Mouse (Mus musculus) layer of hippocampus, adult 11-12 months (tissue): ENCODE measurements around the gene Atp2a3.

ENCODE experiments used
- DNase-seq: peaks from one replicate; pipeline ENCODE4 v3.0.0; 2022; ENCODE audit warnings: low spot score

Gene Atp2a3

GRCm38 (mm10) chr11:73006377-73006776 lies 45.4 kb downstream of the Atp2a3 start:
- peak; percentile 65 for DNase-seq

GRCm38 (mm10) chr11:73007113-73007512 lies 46.1 kb downstream of the Atp2a3 start:
- no peak for DNase-seq

- DNase-seq: peak; percentile 65
Observed at GRCm38 (mm10) chr11:73007698-73008481, 46.9 kb downstream of the Atp2a3 start.

GRCm38 (mm10) chr11:73008826-73009225 lies 47.9 kb downstream of the Atp2a3 start:
- no peak for DNase-seq

GRCm38 (mm10) chr11:73009531-73010274 lies 48.7 kb downstream of the Atp2a3 start:
- DNase-seq: no peak

GRCm38 (mm10) chr11:73013981-73014380 lies 53.0 kb downstream of the Atp2a3 start:
- DNase-seq: no peak

- DNase-seq: peak; percentile 79
Observed at GRCm38 (mm10) chr11:73014831-73015344, 53.9 kb downstream of the Atp2a3 start.

- no peak for DNase-seq
Observed at GRCm38 (mm10) chr11:73015391-73016102, 54.6 kb downstream of the Atp2a3 start.

- DNase-seq: no peak
Observed at GRCm38 (mm10) chr11:73016103-73016420, 55.1 kb downstream of the Atp2a3 start.

GRCm38 (mm10) chr11:73018471-73019146 lies 57.6 kb downstream of the Atp2a3 start, which contains the start of gene Camkk1:
Gene Camkk1, plus strand, starts transcription at chr11:73019008.
- DNase-seq: peak; percentile 94

- DNase-seq: peak; percentile 84
Observed at GRCm38 (mm10) chr11:73019147-73019795, 58.3 kb downstream of the Atp2a3 start.

GRCm38 (mm10) chr11:73020953-73021800 lies 60.2 kb downstream of the Atp2a3 start:
- DNase-seq: no peak

- peak; percentile 85 for DNase-seq
Observed at GRCm38 (mm10) chr11:73023099-73023498, 62.1 kb downstream of the Atp2a3 start.

- no peak for DNase-seq
Observed at GRCm38 (mm10) chr11:73023827-73024226, 62.9 kb downstream of the Atp2a3 start.

GRCm38 (mm10) chr11:73024236-73024904 lies 63.4 kb downstream of the Atp2a3 start:
- no peak for DNase-seq

GRCm38 (mm10) chr11:73026961-73027360 lies 66.0 kb downstream of the Atp2a3 start:
- no peak for DNase-seq

- DNase-seq: peak; percentile 88
Observed at GRCm38 (mm10) chr11:73030821-73031498, 70.0 kb downstream of the Atp2a3 start.

- no peak for DNase-seq
Observed at GRCm38 (mm10) chr11:73031536-73031935, 70.6 kb downstream of the Atp2a3 start.

GRCm38 (mm10) chr11:73036077-73036476 lies 75.1 kb downstream of the Atp2a3 start:
- no peak for DNase-seq
